Mouse (Mus musculus) G1E-ER4 (cell line): ENCODE data around the gene Cyp2t4. TPM values are rescaled to one million over a fixed set of nuclear protein-coding genes. Genes with fewer than 3 reads are reported as not detected.

Experiments
- GATA1 ChIP-seq: IDR thresholded peaks from one replicate; pipeline ENCODE4 v1.8.0; 2012; ENCODE audit warnings: low read length, inconsistent platforms
- polyA plus RNA-seq: library from polyadenylated mRNA; stranded (reverse); fragments of >175 nt; gene quantifications from 2 replicates; pipeline ENCODE4 v1.2.3, GENCODE M21; 2012

Cyp2t4 gene
- polyA plus RNA-seq, 1 experiment, result not detected

DNA sequence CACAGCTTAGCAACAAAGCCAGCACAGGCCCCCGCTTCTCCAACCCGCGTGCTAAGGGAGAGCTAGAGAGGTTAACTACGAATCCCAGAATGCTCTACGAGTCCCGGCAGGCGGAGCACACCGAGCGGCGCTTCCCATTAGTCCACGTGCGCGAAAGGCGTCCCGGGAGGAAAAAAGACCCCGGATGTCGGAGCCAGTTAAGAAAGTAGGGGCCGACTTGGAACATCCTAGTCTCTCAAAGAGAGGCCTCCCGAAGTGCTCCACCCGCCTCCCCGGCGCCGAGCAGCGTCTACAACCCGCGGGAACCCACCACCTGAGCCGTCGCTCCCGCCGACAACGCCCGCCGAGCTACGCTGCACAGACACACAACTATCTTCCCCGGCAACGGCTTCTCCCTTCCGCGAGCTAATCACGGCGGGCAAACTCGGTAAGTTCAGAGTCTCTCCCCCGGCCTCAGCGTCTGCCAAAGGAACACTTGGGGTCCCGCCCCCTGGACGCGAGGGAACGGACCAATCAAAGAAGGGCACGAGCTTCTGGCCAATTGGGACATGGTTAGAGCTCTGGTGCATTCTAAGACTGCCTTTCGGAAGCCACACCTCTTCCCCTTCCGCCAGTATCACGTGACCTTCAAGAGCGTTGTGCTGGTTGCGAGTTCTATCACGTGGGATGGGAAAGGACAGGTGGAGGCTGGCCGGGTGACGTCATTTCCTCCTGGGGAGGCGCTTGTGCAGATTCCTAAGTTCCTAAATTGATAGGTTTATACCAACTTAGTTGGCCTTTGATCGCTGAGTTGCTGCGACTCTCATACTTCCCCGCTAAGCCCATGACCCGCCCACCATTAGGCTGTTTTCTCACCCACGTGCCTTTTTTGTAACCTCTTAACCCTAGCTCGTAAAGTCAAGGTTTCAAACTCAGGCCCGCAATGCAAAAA lies 42.4 kb downstream of the Cyp2t4 start, which contains the start of the genes BC024978 and Snrpa:
Gene BC024978 (plus strand): TSS at position 101 of the 931 bp plus-strand sequence.
Gene Snrpa (minus strand): TSS at position 591 of the 931 bp plus-strand sequence.
- TF ChIP-seq GATA1, result no peak

DNA sequence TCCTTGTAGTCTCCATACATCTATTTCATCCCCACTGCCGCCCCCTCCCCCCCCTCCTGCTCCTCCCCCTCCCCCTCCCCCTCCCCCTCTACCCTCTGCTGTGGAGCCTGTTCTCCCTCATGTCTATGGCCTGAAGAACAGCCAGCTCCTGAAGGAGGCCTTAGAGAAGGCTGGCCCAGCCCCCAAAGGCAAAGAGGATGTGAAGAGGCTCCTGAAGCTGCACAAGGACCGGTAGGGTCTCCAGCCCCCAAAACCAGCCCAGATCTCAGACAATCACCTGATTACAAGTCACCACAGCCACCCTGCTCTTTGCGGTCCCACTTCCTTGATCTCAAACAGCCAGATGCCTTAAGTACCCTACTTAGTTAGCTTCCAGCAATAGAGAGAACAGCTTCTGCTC lies 43.6 kb downstream of the Cyp2t4 start:
- TF ChIP-seq GATA1, result no peak

DNA sequence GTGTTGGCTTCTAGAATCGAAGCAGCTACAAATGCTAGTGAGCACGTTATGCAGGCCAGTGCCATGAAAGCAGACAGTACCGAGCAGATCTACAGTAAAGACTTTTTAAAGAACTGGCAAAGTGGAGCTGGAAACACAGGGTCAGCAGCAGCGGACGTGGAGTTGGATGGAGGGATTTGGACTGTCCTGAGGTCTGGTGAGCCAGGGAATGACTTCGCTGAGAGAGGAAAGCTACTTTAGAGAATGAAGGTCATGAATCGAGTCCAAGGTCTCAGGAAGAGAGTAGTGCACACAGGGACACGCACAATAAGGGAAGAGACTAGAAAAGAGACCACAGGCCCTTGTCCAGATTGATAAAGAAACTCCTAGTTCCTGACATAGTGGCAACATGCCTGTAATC lies 44.1 kb downstream of the Cyp2t4 start:
- TF ChIP-seq GATA1, result no peak

DNA sequence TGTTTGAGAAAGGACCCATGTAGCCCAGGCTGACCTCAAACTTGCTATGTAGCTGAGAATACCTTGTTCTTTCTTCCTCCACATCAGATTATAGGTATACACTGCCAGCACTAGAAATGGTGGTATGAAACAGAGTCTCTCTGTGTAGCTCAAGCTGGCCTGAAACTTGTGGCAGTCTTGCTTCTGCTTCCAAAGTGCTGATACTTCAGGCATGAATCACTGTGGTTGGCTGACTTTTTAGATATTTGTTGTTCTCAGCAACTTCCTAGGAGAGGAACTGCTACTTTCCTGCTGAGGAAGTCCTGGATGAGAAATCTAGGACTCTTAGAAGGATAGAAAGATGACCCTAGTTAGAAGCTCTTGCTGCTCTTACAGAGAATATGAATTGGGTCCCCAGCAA lies 44.8 kb downstream of the Cyp2t4 start:
- TF ChIP-seq GATA1, result no peak

DNA sequence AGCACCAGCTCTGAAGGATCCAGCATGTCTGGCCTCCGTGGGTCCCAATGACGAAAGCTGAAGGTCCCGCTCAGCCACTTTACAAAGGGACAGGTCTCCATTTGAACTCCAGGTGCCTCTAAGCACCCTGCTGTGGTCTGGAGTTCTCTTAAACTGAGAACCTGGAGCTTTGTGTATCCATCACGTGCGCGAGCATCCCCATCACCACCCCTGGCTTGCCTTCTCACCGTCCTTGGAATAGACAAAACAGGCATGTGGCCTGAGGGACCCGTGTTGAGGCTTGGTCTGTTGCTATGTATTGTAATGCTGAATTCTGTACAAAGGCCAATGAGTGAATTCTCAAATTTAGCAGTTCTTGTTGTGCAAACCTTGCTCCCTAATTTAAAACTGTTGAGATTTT lies 45.3 kb downstream of the Cyp2t4 start:
- TF ChIP-seq GATA1, result no peak

DNA sequence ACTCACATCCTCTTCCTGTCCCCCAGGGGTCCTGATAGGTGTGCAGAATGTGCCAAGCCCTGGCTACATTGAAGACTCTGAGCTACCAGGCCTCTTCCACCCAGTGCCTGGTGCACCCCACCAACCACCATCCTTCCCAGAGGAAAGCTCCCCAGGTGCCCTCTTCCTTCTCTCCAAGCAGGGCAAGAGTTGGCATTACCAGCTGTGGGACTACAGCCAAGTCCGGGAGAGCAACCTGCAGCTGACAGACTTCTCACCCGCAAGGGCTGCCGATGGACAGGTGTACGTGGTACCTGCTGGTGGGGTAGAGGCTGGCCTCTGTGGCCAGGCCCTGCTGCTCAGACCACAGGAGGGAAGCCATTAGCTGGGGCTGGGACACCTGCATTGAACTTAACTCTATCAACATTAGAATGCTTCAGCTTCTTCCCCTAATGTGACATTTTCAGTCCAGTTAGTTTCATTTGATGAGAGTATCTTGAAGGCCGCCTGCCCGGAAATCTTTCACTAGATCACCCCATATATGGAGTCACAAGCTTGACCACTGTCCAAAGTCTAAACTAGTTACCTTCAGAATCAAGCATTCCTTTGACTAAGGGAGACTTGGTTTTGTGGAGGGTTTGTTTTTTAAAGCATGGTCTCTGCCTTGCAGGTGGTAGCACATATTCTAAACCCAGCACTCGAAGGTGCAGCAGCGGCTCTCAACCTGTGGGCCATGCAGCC lies 50.4 kb downstream of the Cyp2t4 start:
- no peak for TF ChIP-seq GATA1

Other genes starting within 250 kb of the Cyp2t4 start
- not detected in 2 replicates for gene Cyp2a22, start 214.3 kb upstream of the Cyp2t4 start, polyA plus RNA-seq
- not detected in 2 replicates for gene Cyp2a12, start 124.6 kb upstream of the Cyp2t4 start, polyA plus RNA-seq
- gene Cyp2f2, start 33.8 kb upstream of the Cyp2t4 start, polyA plus RNA-seq, result not detected in 2 replicates
- gene Egln2, start 13.1 kb downstream of the Cyp2t4 start, polyA plus RNA-seq, result 155 and 188 TPM in 2 replicates
- 342 and 432 TPM in 2 replicates for gene Rab4b, start 25.2 kb downstream of the Cyp2t4 start, polyA plus RNA-seq
- gene Gm21983, start 27.4 kb downstream of the Cyp2t4 start, polyA plus RNA-seq, result 0.31 TPM in 1 of 2 replicates, not detected in the other
- gene Mia, start 27.4 kb downstream of the Cyp2t4 start, polyA plus RNA-seq, result not detected in 2 replicates
- gene BC024978, start 42.1 kb downstream of the Cyp2t4 start, polyA plus RNA-seq, result 8.2 and 10.3 TPM in 2 replicates
- gene Snrpa, start 42.6 kb downstream of the Cyp2t4 start, polyA plus RNA-seq, result 727 and 966 TPM in 2 replicates
- 5.7 and 6.9 TPM in 2 replicates for gene Itpkc, start 74.9 kb downstream of the Cyp2t4 start, polyA plus RNA-seq
- 74.2 and 74.5 TPM in 2 replicates for gene Coq8b, start 79.3 kb downstream of the Cyp2t4 start, polyA plus RNA-seq
- gene Numbl, start 104.7 kb downstream of the Cyp2t4 start, polyA plus RNA-seq, result 12.4 and 12.9 TPM in 2 replicates
- 1.5 TPM in 2 replicates for gene Ltbp4, start 184.0 kb downstream of the Cyp2t4 start, polyA plus RNA-seq
- 242 and 276 TPM in 2 replicates for gene Shkbp1, start 202.3 kb downstream of the Cyp2t4 start, polyA plus RNA-seq
- 1.4 and 2.1 TPM in 2 replicates for gene Gm20479, start 203.7 kb downstream of the Cyp2t4 start, polyA plus RNA-seq